Mouse (Mus musculus): Measurements from ENCODE around the gene Scd4. TPM values are rescaled to one million over a fixed set of nuclear protein-coding genes. Genes with fewer than 3 reads are reported as not detected.

Gene Scd4
- total and polyA plus RNA-seq, 3 experiments = 4.6 to 12.6 (median 6.0) TPM

GRCm38 (mm10) chr19:44380065-44380464 lies 47.2 kb downstream of the Scd4 start:
- no peak for TF ChIP-seq POLR2A (IDR thresholded peaks at IDR 0.05; ENCODE audit: insufficient read depth, low read depth, low read length)
- no peak for TF ChIP-seq CTCF (IDR thresholded peaks at IDR 0.05)
- TF ChIP-seq EP300 (IDR thresholded peaks at IDR 0.05; ENCODE audit: insufficient read depth, low read depth, low read length) = no peak
- Histone ChIP-seq H3K9ac (ENCODE audit: low read depth, low read length) (no peak overlapping the region), H3K79me2 (replicated peaks; ENCODE audit: control insufficient read depth, insufficient read depth, low read length) (no peaks in the 10 kb centered on the region), H3K4me3 (no peak overlapping the region), H3K4me1 (ENCODE audit: control insufficient read depth, insufficient read depth, low read length) (no peaks in the 10 kb centered on the region), H3K27me3 (ENCODE audit: control insufficient read depth, insufficient read depth, low read length) (no peaks in the 10 kb centered on the region), H3K27ac (no peak overlapping the region), H3K36me3 (ENCODE audit: control insufficient read depth, insufficient read depth, low read length) (no peaks in the 10 kb centered on the region)
- WGBS = 89% methylated on average over 4 of the region's 4 CpGs
- no peak for DNase-seq
- intact Hi-C loops (cut with DNase I) = no loop called here

DNA sequence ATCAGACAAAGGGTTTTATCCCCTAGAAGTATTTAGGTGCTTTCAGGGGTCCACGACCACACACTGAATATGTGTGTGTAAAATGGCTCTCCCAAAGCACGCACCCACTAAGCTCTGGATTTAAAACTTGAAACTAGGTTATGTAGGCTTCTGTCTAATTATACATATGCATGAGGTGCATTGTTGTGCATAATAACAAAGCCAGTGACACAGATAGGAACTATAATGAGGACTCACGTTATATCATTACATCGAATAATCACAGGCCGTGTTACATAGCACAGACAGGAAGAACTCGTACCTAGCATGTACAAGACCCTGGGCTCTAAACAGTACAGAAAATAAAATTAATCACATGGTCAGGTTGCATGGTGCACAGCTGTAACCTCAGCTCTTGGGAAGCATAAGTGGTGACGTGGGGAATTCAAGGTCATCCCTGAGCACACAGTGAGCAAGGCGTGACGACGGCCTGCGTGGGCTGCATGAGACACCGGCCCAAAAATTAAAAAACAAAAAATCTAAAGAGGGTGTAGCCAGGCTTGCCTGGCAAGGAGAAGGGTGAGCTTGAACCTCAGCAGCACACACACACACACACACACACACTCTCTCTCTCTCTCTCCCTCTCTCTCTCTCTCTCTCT lies 49.9 kb downstream of the Scd4 start:
- WGBS = 84% methylated on average over 12 of the region's 12 CpGs
- TF ChIP-seq CTCF (IDR thresholded peaks at IDR 0.05) (no peak), POLR2A (IDR thresholded peaks at IDR 0.05; ENCODE audit: insufficient read depth, low read depth, low read length) (no peak), EP300 (IDR thresholded peaks at IDR 0.05; ENCODE audit: insufficient read depth, low read depth, low read length) (no peak)
- Histone ChIP-seq H3K4me1 (ENCODE audit: control insufficient read depth, insufficient read depth, low read length) (peaks cover 1% of the 10 kb centered on the region; the same call in 1 of the 2 replicates), H3K9ac (ENCODE audit: low read depth, low read length) (no peak overlapping the region), H3K79me2 (replicated peaks; ENCODE audit: control insufficient read depth, insufficient read depth, low read length) (no peaks in the 10 kb centered on the region), H3K27ac (no peak overlapping the region), H3K36me3 (ENCODE audit: control insufficient read depth, insufficient read depth, low read length) (peaks cover 2% of the 10 kb centered on the region; the same call in 1 of the 2 replicates), H3K4me3 (no peak overlapping the region), H3K27me3 (ENCODE audit: control insufficient read depth, insufficient read depth, low read length) (no peaks in the 10 kb centered on the region)
- no peak for DNase-seq
- intact Hi-C loops (cut with DNase I) = no loop called here

DNA sequence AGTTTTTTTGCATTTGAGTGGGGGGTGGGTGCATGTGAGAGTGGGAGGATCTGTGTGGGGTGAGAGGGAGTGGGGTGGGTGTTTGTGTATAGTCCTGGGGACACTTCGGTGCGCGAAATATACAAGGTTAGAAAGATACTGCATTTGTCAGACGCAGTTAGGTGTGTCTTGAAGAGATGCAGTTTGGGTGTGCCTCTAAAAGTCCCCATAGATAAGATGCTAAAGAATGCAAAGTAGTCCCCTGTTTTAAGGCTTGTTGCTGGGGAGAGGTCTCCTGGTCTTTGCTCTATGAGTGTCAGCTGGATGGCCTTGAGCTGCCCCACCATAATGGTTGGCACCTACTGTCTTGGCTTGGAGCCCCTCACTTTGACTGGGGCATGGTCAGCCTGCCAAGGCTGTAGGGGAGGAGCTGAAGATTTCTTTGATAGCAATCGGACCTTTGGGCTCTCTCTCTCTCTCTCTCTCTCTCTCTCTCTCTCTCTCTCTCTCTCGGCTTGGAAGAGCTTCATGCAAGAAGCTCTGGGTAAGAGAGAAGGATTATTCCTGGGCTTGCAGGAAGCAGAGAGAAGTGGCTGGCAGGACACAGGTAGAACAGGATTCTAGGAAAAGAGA lies 53.1 kb downstream of the Scd4 start:
- no peak overlapping the region for H3K4me3 ChIP-seq
- no peak overlapping the region for H3K9ac ChIP-seq (ENCODE audit: low read depth, low read length)
- no peaks in the 10 kb centered on the region for H3K79me2 ChIP-seq (replicated peaks; ENCODE audit: control insufficient read depth, insufficient read depth, low read length)
- no peaks in the 10 kb centered on the region for H3K27me3 ChIP-seq (ENCODE audit: control insufficient read depth, insufficient read depth, low read length)
- TF ChIP-seq EP300 (IDR thresholded peaks at IDR 0.05; ENCODE audit: insufficient read depth, low read depth, low read length) (no peak), CTCF (IDR thresholded peaks at IDR 0.05) (no peak), POLR2A (IDR thresholded peaks at IDR 0.05; ENCODE audit: insufficient read depth, low read depth, low read length) (no peak)
- no peak overlapping the region for H3K27ac ChIP-seq
- intact Hi-C loops (cut with DNase I) = no loop called here
- 71% methylated on average over 6 of the region's 6 CpGs for WGBS
- DNase-seq = no peak
- H3K36me3 ChIP-seq (ENCODE audit: control insufficient read depth, insufficient read depth, low read length) = peaks cover 2% of the 10 kb centered on the region; the same call in 1 of the 2 replicates
- H3K4me1 ChIP-seq (ENCODE audit: control insufficient read depth, insufficient read depth, low read length) = peaks cover 6% of the 10 kb centered on the region

GRCm38 (mm10) chr19:44387089-44387671 lies 54.3 kb downstream of the Scd4 start:
- Histone ChIP-seq H3K4me3 (no peak overlapping the region), H3K79me2 (replicated peaks; ENCODE audit: control insufficient read depth, insufficient read depth, low read length) (no peaks in the 10 kb centered on the region), H3K27me3 (ENCODE audit: control insufficient read depth, insufficient read depth, low read length) (no peaks in the 10 kb centered on the region), H3K4me1 (ENCODE audit: control insufficient read depth, insufficient read depth, low read length) (peaks cover 6% of the 10 kb centered on the region), H3K27ac (peak overlapping the region; percentile 86; the same call in 1 of the 2 replicates), H3K36me3 (ENCODE audit: control insufficient read depth, insufficient read depth, low read length) (peaks cover 2% of the 10 kb centered on the region; the same call in 1 of the 2 replicates), H3K9ac (ENCODE audit: low read depth, low read length) (no peak overlapping the region)
- WGBS = 87% methylated on average over 4 of the region's 4 CpGs
- intact Hi-C loops (cut with DNase I) = no loop called here
- TF ChIP-seq EP300 (IDR thresholded peaks at IDR 0.05; ENCODE audit: insufficient read depth, low read depth, low read length) (no peak), CTCF (IDR thresholded peaks at IDR 0.05) (no peak), POLR2A (IDR thresholded peaks at IDR 0.05; ENCODE audit: insufficient read depth, low read depth, low read length) (no peak)
- DNase-seq = no peak

DNA sequence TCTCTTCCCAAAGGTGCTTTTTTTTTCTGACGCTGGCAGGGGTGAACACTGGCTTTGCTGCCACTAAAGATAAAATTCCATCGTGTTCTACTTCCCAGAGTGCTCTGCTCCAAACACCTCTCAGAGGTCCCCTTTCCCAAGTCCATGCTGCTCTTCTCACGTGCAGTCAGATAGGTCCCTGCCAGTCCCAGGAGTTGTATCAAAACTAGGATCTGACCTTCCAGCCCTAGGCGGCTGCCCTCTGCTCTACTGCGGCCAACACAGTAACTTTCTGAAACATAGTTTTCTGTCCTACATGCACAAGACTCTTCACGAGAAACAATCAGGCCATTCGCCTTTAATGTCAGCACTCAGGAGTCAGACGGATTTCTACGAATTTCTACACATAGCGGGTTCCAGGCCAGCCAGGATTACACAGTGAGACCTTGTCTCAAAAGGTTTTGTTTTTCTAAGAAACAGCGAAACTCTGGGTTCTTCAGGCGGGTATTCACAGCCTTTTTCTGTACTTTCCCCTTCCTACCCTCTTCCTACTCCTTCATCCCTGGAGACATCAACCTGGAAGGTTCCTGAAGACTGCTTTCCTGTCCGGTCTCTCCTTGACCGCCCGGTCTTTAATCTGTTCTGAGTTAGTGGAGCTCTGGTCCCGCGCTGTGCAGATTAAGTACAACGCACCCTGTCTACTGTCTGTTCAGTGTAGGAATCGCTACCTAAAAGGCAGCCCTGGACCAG lies 55.0 kb downstream of the Scd4 start:
- peak overlapping the region; percentile 43 for H3K9ac ChIP-seq (ENCODE audit: low read depth, low read length)
- TF ChIP-seq EP300 (IDR thresholded peaks at IDR 0.05; ENCODE audit: insufficient read depth, low read depth, low read length) (no peak), CTCF (IDR thresholded peaks at IDR 0.05) (no peak), POLR2A (IDR thresholded peaks at IDR 0.05; ENCODE audit: insufficient read depth, low read depth, low read length) (no peak)
- H3K4me1 ChIP-seq (ENCODE audit: control insufficient read depth, insufficient read depth, low read length) = peaks cover 6% of the 10 kb centered on the region
- no peaks in the 10 kb centered on the region for H3K79me2 ChIP-seq (replicated peaks; ENCODE audit: control insufficient read depth, insufficient read depth, low read length)
- DNase-seq = peak; percentile 34
- 19% methylated on average over 19 of the region's 19 CpGs for WGBS
- H3K27ac ChIP-seq = peak overlapping the region; percentile 86
- peaks cover 2% of the 10 kb centered on the region; the same call in 1 of the 2 replicates for H3K36me3 ChIP-seq (ENCODE audit: control insufficient read depth, insufficient read depth, low read length)
- intact Hi-C loops (cut with DNase I) = loop anchor here (2.0 kb wide), 1 partner anchor 19 kb away; the partner anchor contains the start of gene Scd1
- no peaks in the 10 kb centered on the region for H3K27me3 ChIP-seq (ENCODE audit: control insufficient read depth, insufficient read depth, low read length)
- peak overlapping the region; percentile 50 for H3K4me3 ChIP-seq

All from heart, adult 2 months (tissue).